Mouse (Mus musculus) kidney, adult 2 months (tissue): ENCODE measurements at regions not wholly inside any gene's neighbourhood (a gene's known extent, or its start where the extent isn't known, plus 50 kb on each side); places are given as distances from the start of the nearest gene placed in this dataset.

Experiments
- DNase-seq: peaks from one replicate; pipeline ENCODE4 v3.0.0; 2021
- H3K27ac ChIP-seq: fragments of 200-500 bp; 2 replicates; pipeline ENCODE4 v1.5.1; 2012; ENCODE audit warnings: low read depth, low read length, control low read depth, inconsistent platforms; ENCODE audit not compliant: insufficient read depth
- H3K27me3 ChIP-seq: fragments of 200-500 bp; replicated peaks from 2 replicates; pipeline ENCODE4 v1.6.1; 2012; ENCODE audit warnings: mild to moderate bottlenecking, moderate library complexity, low read length, inconsistent platforms; ENCODE audit not compliant: control insufficient read depth, insufficient read depth
- H3K36me3 ChIP-seq: fragments of 200-500 bp; 2 replicates; pipeline ENCODE4 v1.6.1; 2012; ENCODE audit warnings: mild to moderate bottlenecking, moderate library complexity, low read length, inconsistent platforms; ENCODE audit not compliant: control insufficient read depth, insufficient read depth
- H3K4me1 ChIP-seq: fragments of 200-500 bp; 2 replicates; pipeline ENCODE4 v1.6.1; 2011; ENCODE audit warnings: low read length; ENCODE audit not compliant: control insufficient read depth, insufficient read depth
- H3K4me3 ChIP-seq: fragments of 200-500 bp; 2 replicates; pipeline ENCODE4 v1.5.1; 2011; ENCODE audit warnings: mild to moderate bottlenecking, low read depth, low read length, control low read depth; ENCODE audit not compliant: insufficient read depth
- CTCF ChIP-seq: fragments of 200-500 bp; conservative IDR thresholded peaks from 2 replicates; pipeline ENCODE4 v1.5.1; 2011; ENCODE audit warnings: low read depth, mild to moderate bottlenecking, control low read depth, low read length, moderate library complexity, mixed read lengths; ENCODE audit not compliant: insufficient read depth, insufficient read length
- POLR2A ChIP-seq: fragments of 200-500 bp; IDR thresholded peaks from one replicate; pipeline ENCODE4 v1.6.1; 2011; ENCODE audit warnings: low read depth, low read length, control low read depth
- WGBS: fragments of 180-500 bp; shearing (Covaris S2); methylation state at CpG from one replicate; pipeline ENCODE4 v1.1.7; 2018; 5-methylcytosine and 5-hydroxymethylcytosine counted together

DNA sequence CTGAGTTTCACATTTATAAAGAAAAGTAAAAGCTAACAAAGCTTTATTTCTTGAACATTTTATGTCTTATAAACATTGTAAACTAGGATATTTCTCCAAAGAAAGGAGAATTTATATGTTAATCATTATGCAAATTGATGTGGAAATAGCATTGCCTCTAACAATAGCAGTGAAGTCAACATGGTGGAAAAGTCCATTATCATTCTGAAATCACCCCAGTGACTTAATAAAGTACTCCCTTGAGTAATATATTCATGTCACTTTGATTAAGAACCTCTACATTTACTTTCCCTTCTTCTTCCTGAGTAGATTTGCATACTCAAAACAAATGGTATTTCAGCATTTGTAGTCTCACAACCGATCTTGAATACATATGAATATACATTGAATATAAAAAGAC, 676.7 kb upstream of the Edil3 start:
- no peak overlapping the region for H3K27ac ChIP-seq
- H3K27me3 ChIP-seq = no peaks in the 10 kb centered on the region
- TF ChIP-seq POLR2A (no peak), CTCF (no peak)
- no peaks in the 10 kb centered on the region for H3K4me1 ChIP-seq
- H3K4me3 ChIP-seq = no peak overlapping the region
- no peaks in the 10 kb centered on the region for H3K36me3 ChIP-seq
- no peak for DNase-seq
- 72% methylated on average over 1 of the region's 1 CpGs for WGBS

DNA sequence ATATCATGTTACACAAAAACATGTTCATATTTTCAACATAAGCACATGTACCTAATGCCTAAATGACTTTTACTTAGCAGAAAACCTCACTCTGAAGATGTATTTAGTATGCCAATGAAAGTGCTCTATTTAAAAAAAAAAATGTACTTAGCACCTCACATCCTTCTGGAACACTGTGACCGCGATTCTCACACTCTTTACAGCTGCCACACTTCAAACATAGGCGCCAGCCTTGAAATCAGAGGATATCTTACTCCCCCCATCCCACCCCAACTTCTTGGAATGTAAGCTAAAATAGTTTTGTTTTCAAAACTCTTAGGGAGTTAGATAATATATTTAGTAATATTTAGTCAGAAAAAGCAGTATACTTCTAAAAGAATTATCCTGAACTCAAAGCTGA, 634.7 kb upstream of the Edil3 start:
- no peak overlapping the region for H3K4me3 ChIP-seq
- WGBS = 75% methylated on average over 3 of the region's 3 CpGs
- no peak for DNase-seq
- H3K36me3 ChIP-seq = no peaks in the 10 kb centered on the region
- no peak overlapping the region for H3K27ac ChIP-seq
- no peaks in the 10 kb centered on the region for H3K27me3 ChIP-seq
- TF ChIP-seq POLR2A = no peak
- TF ChIP-seq CTCF = no peak
- no peaks in the 10 kb centered on the region for H3K4me1 ChIP-seq

GRCm38 (mm10) chr13:88201717-88202323, 619.5 kb upstream of the Edil3 start:
- Histone ChIP-seq H3K36me3 (no peaks in the 10 kb centered on the region), H3K4me1 (no peaks in the 10 kb centered on the region), H3K27ac (no peak overlapping the region), H3K4me3 (no peak overlapping the region), H3K27me3 (no peaks in the 10 kb centered on the region)
- peak; percentile 48 for DNase-seq
- TF ChIP-seq CTCF (no peak), POLR2A (no peak)

DNA sequence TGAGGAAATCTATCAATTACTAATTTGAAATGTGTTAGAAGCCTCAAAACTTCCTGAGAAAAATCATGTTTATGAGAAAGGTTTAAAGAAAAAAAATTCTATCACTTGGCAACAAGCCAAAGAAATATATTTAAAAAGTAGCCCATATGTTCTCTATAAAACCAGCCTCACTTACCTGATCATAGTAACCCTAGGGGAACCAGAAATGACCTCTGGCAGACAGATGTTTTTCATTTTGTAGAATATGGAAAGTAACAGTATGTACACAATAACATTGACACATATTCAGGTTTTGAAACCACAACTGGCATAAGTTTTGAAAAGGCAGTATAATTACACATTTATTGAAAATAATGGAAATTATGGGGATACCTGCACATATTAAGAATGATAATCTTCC, 580.8 kb upstream of the Edil3 start:
- Histone ChIP-seq H3K27ac (no peak overlapping the region), H3K4me3 (no peak overlapping the region), H3K27me3 (no peaks in the 10 kb centered on the region), H3K36me3 (no peaks in the 10 kb centered on the region), H3K4me1 (no peaks in the 10 kb centered on the region)
- TF ChIP-seq POLR2A (no peak), CTCF (no peak)
- no peak for DNase-seq
